Mouse (Mus musculus): ENCODE measurements around the gene Tpk1.

GRCm38 (mm10) chr6:43373206-43373605, 292.9 kb downstream of the Tpk1 start:
- TF ChIP-seq CTCF (conservative IDR thresholded peaks at IDR 0.05; ENCODE audit: insufficient read depth, insufficient read length, low read depth, low read length) (no peak), POLR2A (IDR thresholded peaks at IDR 0.05; ENCODE audit: low read depth, low read length) (no peak)
